Mouse (Mus musculus): Measurements from ENCODE around the gene Prpf8.

DNA sequence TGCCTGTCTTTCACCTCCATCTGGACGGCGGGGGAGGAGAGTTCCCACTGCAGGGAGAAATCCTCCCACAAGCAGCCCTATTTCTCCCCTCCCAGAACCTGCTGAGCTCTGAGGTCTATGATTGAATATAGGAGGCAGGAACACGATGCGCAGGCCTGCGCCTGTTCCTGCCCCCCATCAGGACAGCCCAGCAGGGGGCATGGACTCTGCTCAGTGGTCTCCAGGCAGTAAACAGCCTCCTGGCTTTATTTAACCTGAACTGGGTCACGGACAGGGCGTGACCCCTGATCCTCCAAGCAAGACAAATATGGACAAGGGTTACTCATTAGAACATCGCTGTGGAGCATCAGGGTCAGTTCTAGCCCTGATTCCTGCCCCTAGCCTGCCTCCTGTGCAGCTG lies 42.9 kb upstream of the Prpf8 start:
- no peak for TF ChIP-seq CTCF (IDR thresholded peaks at IDR 0.05; ENCODE audit: control insufficient read depth, insufficient read depth, insufficient read length)
- no peak for TF ChIP-seq MYOD1 (IDR thresholded peaks at IDR 0.05; ENCODE audit: control insufficient read depth, insufficient read length, low read depth)
- no peak for TF ChIP-seq MYOG (IDR thresholded peaks at IDR 0.05; ENCODE audit: control insufficient read depth, extremely low read depth, insufficient read length)

Measured in C2C12 (cell line).